Mouse (Mus musculus): ENCODE measurements around the gene Gm20878. TPM values are rescaled to one million over a fixed set of nuclear protein-coding genes. Genes with fewer than 3 reads are reported as not detected.
"Not testable (repeated sequence)": the region's sequence is repeated elsewhere in the genome, so short reads cannot be mapped to it uniquely, and the experiment has no call there.

The Gm20878 gene
- 2.3 and 2.8 TPM in 2 replicates for polyA plus RNA-seq (2016; fragmentation: Nextera tagmentation; extraction: Ambion mirVana)

DNA sequence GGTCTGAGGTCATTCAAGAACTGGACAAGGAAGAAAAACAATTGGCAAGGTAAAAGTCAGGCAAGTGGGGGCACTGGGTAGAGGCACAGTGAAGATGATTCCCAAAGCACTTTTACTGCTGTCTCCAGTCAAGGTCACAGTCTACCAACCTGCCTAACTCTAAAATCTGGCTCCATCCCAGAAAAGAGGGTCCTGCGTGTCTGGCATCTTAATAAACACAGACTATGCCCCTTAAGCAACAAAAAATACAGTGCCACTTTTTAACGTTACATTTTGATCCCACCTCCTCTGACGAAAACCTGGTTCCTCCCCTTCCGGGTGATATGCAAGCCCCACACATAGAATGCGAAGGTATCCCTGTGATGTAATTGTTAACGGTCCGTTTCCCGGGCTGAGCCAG is at the start of gene Gm20878:
TSS of gene Gm20878 (plus strand) at position 301 of the 400 bp plus-strand sequence.
- not testable (repeated sequence) for H3K9me3 ChIP-seq; H3K4me1 ChIP-seq (replicated peaks); DNase-seq (ENCODE audit: low spot score); H3K27ac ChIP-seq; H3K27me3 ChIP-seq (ENCODE audit: insufficient read depth, poor library complexity, severe bottlenecking); H3K36me3 ChIP-seq; H3K4me3 ChIP-seq
- WGBS, result no CpG with 5 or more reads among the region's 8 CpGs

DNA sequence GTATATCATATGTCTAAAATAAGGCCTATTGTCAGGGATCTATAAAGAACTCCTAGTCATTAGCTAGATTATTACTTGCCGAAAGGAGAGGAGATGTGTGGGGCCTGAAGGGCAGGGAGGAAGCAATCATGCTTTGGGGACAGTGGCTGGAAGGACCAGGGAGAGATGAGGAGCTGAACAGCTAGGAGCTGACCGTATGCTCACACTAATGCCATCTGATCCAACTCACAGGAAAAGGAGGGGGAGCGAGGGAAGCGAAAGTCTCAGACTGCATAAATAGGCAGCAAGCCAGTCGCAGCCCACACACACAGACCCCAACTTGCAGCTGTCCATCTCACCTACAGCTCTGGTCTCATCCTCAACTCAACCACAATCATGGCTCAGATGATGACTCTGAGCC is 38.1 kb upstream of the Gm20878 start, which contains the start of gene Gm21541:
TSS of gene Gm21541 (plus strand) at position 301 of the 400 bp plus-strand sequence.
- H3K4me3 ChIP-seq; DNase-seq (ENCODE audit: low spot score); H3K9me3 ChIP-seq; H3K4me1 ChIP-seq (replicated peaks); H3K36me3 ChIP-seq; H3K27me3 ChIP-seq (ENCODE audit: insufficient read depth, poor library complexity, severe bottlenecking); H3K27ac ChIP-seq: not testable (repeated sequence)
- WGBS, result no CpG with 5 or more reads among the region's 5 CpGs

DNA sequence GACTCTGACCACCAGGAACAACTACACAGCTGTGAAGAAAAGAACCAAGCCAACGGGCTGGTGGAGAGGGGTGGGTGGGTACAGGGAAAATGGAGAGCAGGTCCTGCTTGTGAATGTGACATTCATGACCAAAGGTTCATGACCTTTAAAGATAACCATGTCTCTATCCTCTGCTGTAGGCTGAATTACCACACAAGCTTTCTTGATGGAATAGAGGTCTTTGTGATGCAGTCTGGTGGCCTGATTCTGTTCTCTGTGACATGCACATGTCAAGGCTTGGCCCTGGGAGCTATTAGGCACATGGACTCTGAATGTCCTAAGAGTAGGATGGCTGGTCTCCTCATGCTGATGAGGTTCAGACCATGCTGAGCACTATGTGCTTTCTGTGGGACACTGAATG is 24.4 kb downstream of the Gm20878 start, which contains the start of gene Fam205a4:
TSS of gene Fam205a4 (plus strand) at position 301 of the 400 bp plus-strand sequence.
- DNase-seq (ENCODE audit: low spot score); H3K27ac ChIP-seq; H3K9me3 ChIP-seq; H3K4me3 ChIP-seq; H3K27me3 ChIP-seq (ENCODE audit: insufficient read depth, poor library complexity, severe bottlenecking); H3K4me1 ChIP-seq (replicated peaks); H3K36me3 ChIP-seq: not testable (repeated sequence)
- WGBS, result no CpG with 5 or more reads among the region's 1 CpGs

Other genes with a start within 250 kb of the Gm20878 start
- 29.7 and 51.6 TPM in 2 replicates for gene Cntfr, start 244.5 kb upstream of the Gm20878 start, polyA plus RNA-seq (2016; fragmentation: Nextera tagmentation; extraction: Ambion mirVana)
- gene Il11ra1, start 241.6 kb upstream of the Gm20878 start, polyA plus RNA-seq (2016; fragmentation: Nextera tagmentation; extraction: Ambion mirVana), result 84.3 and 91.4 TPM in 2 replicates
- gene Rpp25l, start 228.0 kb upstream of the Gm20878 start, polyA plus RNA-seq (2016; fragmentation: Nextera tagmentation; extraction: Ambion mirVana), result 89.7 and 96.6 TPM in 2 replicates
- gene Dctn3, start 218.4 kb upstream of the Gm20878 start, polyA plus RNA-seq (2016; fragmentation: Nextera tagmentation; extraction: Ambion mirVana), result 171 and 232 TPM in 2 replicates
- 0.36 and 0.88 TPM in 2 replicates for gene Arid3c, start 210.4 kb upstream of the Gm20878 start, polyA plus RNA-seq (2016; fragmentation: Nextera tagmentation; extraction: Ambion mirVana)
- 22.9 and 24.3 TPM in 2 replicates for gene Galt, start 186.3 kb upstream of the Gm20878 start, polyA plus RNA-seq (2016; fragmentation: Nextera tagmentation; extraction: Ambion mirVana)
- gene Sigmar1, start 185.4 kb upstream of the Gm20878 start, polyA plus RNA-seq (2016; fragmentation: Nextera tagmentation; extraction: Ambion mirVana), result 77.4 and 89.4 TPM in 2 replicates
- gene Ccl27a, start 167.3 kb upstream of the Gm20878 start, polyA plus RNA-seq (2016; fragmentation: Nextera tagmentation; extraction: Ambion mirVana), result 51.0 and 86.2 TPM in 2 replicates
- 0.50 TPM in 1 of 2 replicates, not detected in the other for gene Gm21541, start 38.0 kb upstream of the Gm20878 start, polyA plus RNA-seq (2016; fragmentation: Nextera tagmentation; extraction: Ambion mirVana)
- 0.05 TPM in 1 of 2 replicates, not detected in the other for gene Fam205a4, start 24.5 kb downstream of the Gm20878 start, polyA plus RNA-seq (2016; fragmentation: Nextera tagmentation; extraction: Ambion mirVana)
- gene Gm21093, start 93.2 kb downstream of the Gm20878 start, polyA plus RNA-seq (2016; fragmentation: Nextera tagmentation; extraction: Ambion mirVana), result 0.12 and 0.14 TPM in 2 replicates
- not detected in 2 replicates for gene Gm3893, start 149.6 kb downstream of the Gm20878 start, polyA plus RNA-seq (2016; fragmentation: Nextera tagmentation; extraction: Ambion mirVana)
- not detected in 2 replicates for gene Gm13304, start 173.2 kb downstream of the Gm20878 start, polyA plus RNA-seq (2016; fragmentation: Nextera tagmentation; extraction: Ambion mirVana)
- gene Gm13306, start 211.9 kb downstream of the Gm20878 start, polyA plus RNA-seq (2016; fragmentation: Nextera tagmentation; extraction: Ambion mirVana), result not detected in 2 replicates
- gene Gm13305, start 227.0 kb downstream of the Gm20878 start, polyA plus RNA-seq (2016; fragmentation: Nextera tagmentation; extraction: Ambion mirVana), result not detected in 2 replicates